Mouse (Mus musculus): ENCODE measurements around the gene Scn2b. TPM values are rescaled to one million over a fixed set of nuclear protein-coding genes. Genes with fewer than 3 reads are reported as not detected.

Gene Scn2b
- total RNA-seq, 2 experiments from 2014 or later, result 6.6 to 7.9 TPM

GRCm38 (mm10) chr9:45170150-45170549 is 52.6 kb downstream of the Scn2b start:
- no peak for DNase-seq (ENCODE audit: low spot score in 2 of 2)

- DNase-seq (ENCODE audit: low spot score in 2 of 2), result no peak
Observed at GRCm38 (mm10) chr9:45171073-45171610, 53.6 kb downstream of the Scn2b start.

- DNase-seq (ENCODE audit: low spot score in 2 of 2), result no peak
Observed at GRCm38 (mm10) chr9:45173475-45173874, 55.9 kb downstream of the Scn2b start.

DNA sequence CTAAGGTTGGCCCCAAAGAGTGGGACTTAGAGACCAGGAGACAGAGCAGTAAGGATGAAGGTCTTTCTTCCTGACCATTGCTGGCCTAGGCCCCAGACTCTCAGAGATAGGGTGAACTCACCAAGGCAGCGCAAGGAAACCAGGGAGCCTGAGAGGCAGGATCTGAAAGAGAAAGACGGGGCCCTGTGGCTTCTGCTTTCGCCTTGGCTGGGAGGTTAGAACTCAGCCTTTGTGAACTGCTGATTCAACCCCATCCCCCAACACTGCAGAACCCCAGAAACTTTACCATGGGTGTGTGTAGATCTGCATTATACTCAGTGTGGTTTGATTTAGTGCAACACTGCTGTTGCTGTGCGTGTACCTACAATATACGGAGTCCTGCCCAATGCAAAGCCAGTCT is 61.7 kb downstream of the Scn2b start:
- no peak for DNase-seq (ENCODE audit: low spot score in 2 of 2)

Other genes with a start within 250 kb of the Scn2b start
- gene Kmt2a, start 236.5 kb upstream of the Scn2b start, total RNA-seq (2021), result 10 to 100 TPM; 38.2 to 40.3 TPM
- 100 to 1,000 TPM; 458 to 535 TPM for gene Atp5l, start 197.0 kb upstream of the Scn2b start, total RNA-seq (2021)
- 10 to 100 TPM; 81.6 to 90.5 TPM for gene Ube4a, start 152.2 kb upstream of the Scn2b start, total RNA-seq (2021)
- gene Cd3g, start 137.4 kb upstream of the Scn2b start, total RNA-seq (2021), result under 1 TPM in 1 of 2 experiments, not detected in 1; 0.76 TPM
- gene Cd3d, start 136.0 kb upstream of the Scn2b start, total RNA-seq (2021), result under 1 TPM in 1 of 2 experiments, not detected in 1; 0.87 TPM
- under 1 TPM in 1 of 2 experiments, not detected in 1; 0.93 TPM for gene Cd3e, start 108.2 kb upstream of the Scn2b start, total RNA-seq (2021)
- gene Mpzl2, start 78.0 kb upstream of the Scn2b start, total RNA-seq (2021), result 1 to 10 TPM; 7.2 to 7.4 TPM
- 1 to 10 TPM; 3.6 to 5.1 TPM for gene Mpzl3, start 62.6 kb upstream of the Scn2b start, total RNA-seq (2021)
- 1 to 10 TPM; 1.2 to 1.6 TPM for gene Jaml, start 38.6 kb upstream of the Scn2b start, total RNA-seq (2021)
- gene Scn4b, start 20.6 kb downstream of the Scn2b start, total RNA-seq (2021), result 1 to 10 TPM; 2.6 to 3.0 TPM
- gene BC049352, start 64.2 kb downstream of the Scn2b start, total RNA-seq (2021), result under 1 TPM in 1 of 2 experiments, not detected in 1; 0.17 TPM
- under 1 TPM in 1 of 2 experiments, not detected in 1; 0.50 TPM for gene Tmprss4, start 86.3 kb downstream of the Scn2b start, total RNA-seq (2021)
- gene Il10ra, start 151.4 kb downstream of the Scn2b start, total RNA-seq (2021), result 1 to 10 TPM; 2.6 to 2.7 TPM
- under 1 TPM; 0.17 to 0.28 TPM for gene Tmprss13, start 201.3 kb downstream of the Scn2b start, total RNA-seq (2021)

All from adrenal gland, postnatal 4 days (tissue).